Mouse (Mus musculus) cortical plate, adult 2 months (tissue): ENCODE results near the gene Pprc1.

Experiments used
- CTCF ChIP-seq: fragments of 200-500 bp; IDR thresholded peaks from 2 replicates; pipeline ENCODE4 v1.5.1; 2011; ENCODE audit warnings: mild to moderate bottlenecking, control low read depth, low read length; ENCODE audit not compliant: insufficient read depth; ENCODE audit errors: extremely low read depth
- POLR2A ChIP-seq: fragments of 200-500 bp; IDR thresholded peaks from 2 replicates; pipeline ENCODE4 v1.6.1; 2011; ENCODE audit warnings: mild to moderate bottlenecking, low read length, control low read depth; ENCODE audit not compliant: insufficient read depth; ENCODE audit errors: extremely low read depth

DNA sequence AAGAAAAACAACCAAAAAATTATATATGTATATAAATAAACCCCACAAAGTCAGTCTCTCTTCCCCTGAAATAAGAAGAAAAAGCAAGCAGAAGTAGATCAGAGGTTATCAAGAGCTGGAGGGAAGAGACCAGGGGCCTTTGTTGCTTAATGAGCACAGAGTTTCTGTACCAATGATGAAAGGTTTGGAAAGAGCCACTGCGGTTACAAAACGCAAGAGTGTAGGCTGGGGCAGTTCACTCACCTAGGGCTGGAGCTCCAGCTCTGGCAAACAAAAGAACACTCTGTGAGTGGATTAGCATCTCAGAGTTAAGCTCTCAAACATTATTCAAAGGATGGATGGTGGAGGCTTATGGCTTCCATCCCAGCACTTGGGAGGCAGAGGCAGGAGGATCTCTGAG lies 65.5 kb downstream of the Pprc1 start:
- TF ChIP-seq POLR2A (no peak), CTCF (no peak)
